Comparison of ENCODE assay signal across 10 mouse cellular contexts in the genomic region with DNA sequence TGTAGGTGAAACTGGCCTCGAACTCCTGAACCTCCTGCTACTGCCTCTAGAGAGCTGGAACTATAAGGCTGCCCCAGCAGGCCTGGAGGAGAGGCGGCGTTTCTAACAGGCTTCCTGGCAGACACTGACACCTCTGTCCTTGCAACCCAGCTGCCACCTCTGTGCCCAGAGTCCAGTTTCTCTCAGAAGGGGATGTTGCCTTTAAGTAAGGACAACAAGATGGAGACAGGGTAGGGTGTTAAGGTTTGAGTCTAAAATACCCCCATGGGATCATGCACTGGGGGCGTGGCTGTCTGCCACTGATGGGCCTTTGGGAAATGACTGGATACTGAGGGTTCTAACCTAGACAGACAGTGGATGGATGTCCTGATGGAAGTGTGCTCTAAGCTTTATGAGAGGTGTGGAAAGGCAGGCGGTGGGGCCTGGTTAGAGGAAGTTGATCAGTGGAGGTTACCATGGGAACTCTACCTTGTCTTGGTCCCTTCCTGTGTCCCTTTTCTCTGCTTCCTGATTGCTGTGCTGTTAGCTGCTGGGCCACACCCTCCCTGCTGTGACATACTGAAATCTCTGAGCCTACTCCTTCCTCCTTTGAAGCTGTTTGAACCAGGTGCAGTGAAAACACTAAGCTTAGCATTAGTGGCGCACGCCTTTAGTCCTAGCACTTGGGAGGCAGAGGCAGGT. TPM values are rescaled to one million over a fixed set of nuclear protein-coding genes. Genes with fewer than 3 reads are reported as not detected.
A peak's percentile ranks its signal among the peaks of the same experiment; 100 is the strongest.
DNase-seq lines count a peak whose midpoint lies in the region; ATAC-seq and TF ChIP-seq lines count a peak whose summit lies in the region.
"Had no signal": no experiment of that assay in that cellular context is flagged by ENCODE, and none has a peak within 500 bp of the region (broad histone marks: within the 10 kb centered on the region; RNA-seq: fewer than 3 reads in every experiment).

No protein-coding gene starts in this region.

- ATAC-seq in common myeloid progenitor, adult 5-6 weeks (replicated peaks; ENCODE audit: low read depth, poor library complexity, severe bottlenecking): peak; percentile 77
- ATAC-seq in frontal cortex, adult (ENCODE audit: low TSS enrichment): no peak

- DNase-seq in 416B (ENCODE audit: low read depth): peak; percentile 46
- DNase-seq in CD4-positive, CD25-positive, alpha-beta regulatory T cell, adult 2 months (ENCODE audit: low read depth, low spot score): peak; percentile 85
- DNase-seq in spleen, adult 2 months (ENCODE audit: low read depth in 1 of 2, low spot score in 2 of 2): peak; percentile 47 to 80
- DNase-seq in cerebellum, adult 18-20 months: no peak
- DNase-seq in gastrocnemius, postnatal 25 days: no peak
- DNase-seq: heart, postnatal 14 days; liver, embryonic 13.5 days had no signal

- no peaks in the 10 kb centered on the region for H3K27me3 ChIP-seq in spleen, adult 2 months (ENCODE audit: control insufficient read depth, insufficient read depth, low read length)
- H3K27me3 ChIP-seq: kidney, embryonic 15.5 days; liver, embryonic 13.5 days had no signal

- no peak for TF ChIP-seq POLR2A in spleen, adult 2 months (IDR thresholded peaks at IDR 0.05; ENCODE audit: low read depth, low read length)

- H3K27ac ChIP-seq in spleen, adult 2 months (ENCODE audit: insufficient read depth, low read length): 0 out of 2 replicates have a peak overlapping the region, but pooled peaks have one; percentile 34
- H3K27ac ChIP-seq: kidney, embryonic 15.5 days; liver, embryonic 13.5 days had no signal

- no peak overlapping the region for H3K4me3 ChIP-seq in spleen, adult 2 months (ENCODE audit: extremely low read depth, insufficient read depth, insufficient read length)
- H3K4me3 ChIP-seq: kidney, embryonic 15.5 days; liver, embryonic 13.5 days had no signal

- 59% methylated on average over 7 of the region's 7 CpGs for WGBS in spleen, adult 2 months

- H3K4me1 ChIP-seq in spleen, adult 2 months (ENCODE audit: control insufficient read depth, insufficient read depth, insufficient read length): peaks cover 9% of the 10 kb centered on the region; the same call in 1 of the 2 replicates
- H3K4me1 ChIP-seq: kidney, embryonic 15.5 days; liver, embryonic 13.5 days had no signal

- H3K36me3 ChIP-seq in spleen, adult 2 months (ENCODE audit: control insufficient read depth, insufficient read depth, low read length): no peaks in the 10 kb centered on the region
- H3K36me3 ChIP-seq: kidney, embryonic 15.5 days; liver, embryonic 13.5 days had no signal

- no peak for TF ChIP-seq CTCF in spleen, adult 2 months (IDR thresholded peaks at IDR 0.05; ENCODE audit: extremely low read depth, insufficient read depth, insufficient read length, insufficient replicate concordance)

RNA-seq across cellular contexts. Expression of a gene that starts 36.5 kb away (rescaled TPM):
- total RNA-seq in common myeloid progenitor, adult 5-6 weeks (2017): 229 and 241 TPM in 2 replicates
- 4.6 and 4.7 TPM in 2 replicates for polyA plus RNA-seq in spleen, adult 2 months (2012; rRNA removed)
- total RNA-seq in gastrocnemius, postnatal 25 days (2021): 1 to 10 TPM in 1 of 2 experiments, under 1 TPM in 1; 0.51 to 1.5 TPM

RNA-seq across cellular contexts. Expression of a gene that starts 43.6 kb away (rescaled TPM):
- 0.68 and 2.4 TPM in 2 replicates for total RNA-seq in common myeloid progenitor, adult 5-6 weeks (2017)
- 2.7 and 3.0 TPM in 2 replicates for polyA plus RNA-seq in spleen, adult 2 months (2012; rRNA removed)
- total RNA-seq in gastrocnemius, postnatal 25 days (2021): not detected
- total RNA-seq: heart, postnatal 14 days had no signal

Comparison
In these comparisons a context has a peak if more than half of its experiments do, and no peak if none do; other contexts are left out.
1. DNase-seq: peak in 416B (single experiment), CD4-positive, CD25-positive, alpha-beta regulatory T cell, adult 2 months (single experiment) and spleen, adult 2 months (2 of 2); none in cerebellum, adult 18-20 months (0 of 2) and gastrocnemius, postnatal 25 days (single experiment).
2. RNA of a gene that starts 36.5 kb away (total RNA-seq): 229 to 241 TPM in common myeloid progenitor, adult 5-6 weeks; 0.51 to 1.5 TPM in gastrocnemius, postnatal 25 days; every median in the first group is over 10 times any median in the second.